Mouse (Mus musculus): ENCODE measurements around the gene Sipa1l2. TPM values are rescaled to one million over a fixed set of nuclear protein-coding genes. Genes with fewer than 3 reads are reported as not detected.

The Sipa1l2 gene
- polyA plus RNA-seq (2015; fragmentation: Nextera tagmentation; extraction: Ambion mirVana), result 3.7 and 5.1 TPM in 2 replicates

DNA sequence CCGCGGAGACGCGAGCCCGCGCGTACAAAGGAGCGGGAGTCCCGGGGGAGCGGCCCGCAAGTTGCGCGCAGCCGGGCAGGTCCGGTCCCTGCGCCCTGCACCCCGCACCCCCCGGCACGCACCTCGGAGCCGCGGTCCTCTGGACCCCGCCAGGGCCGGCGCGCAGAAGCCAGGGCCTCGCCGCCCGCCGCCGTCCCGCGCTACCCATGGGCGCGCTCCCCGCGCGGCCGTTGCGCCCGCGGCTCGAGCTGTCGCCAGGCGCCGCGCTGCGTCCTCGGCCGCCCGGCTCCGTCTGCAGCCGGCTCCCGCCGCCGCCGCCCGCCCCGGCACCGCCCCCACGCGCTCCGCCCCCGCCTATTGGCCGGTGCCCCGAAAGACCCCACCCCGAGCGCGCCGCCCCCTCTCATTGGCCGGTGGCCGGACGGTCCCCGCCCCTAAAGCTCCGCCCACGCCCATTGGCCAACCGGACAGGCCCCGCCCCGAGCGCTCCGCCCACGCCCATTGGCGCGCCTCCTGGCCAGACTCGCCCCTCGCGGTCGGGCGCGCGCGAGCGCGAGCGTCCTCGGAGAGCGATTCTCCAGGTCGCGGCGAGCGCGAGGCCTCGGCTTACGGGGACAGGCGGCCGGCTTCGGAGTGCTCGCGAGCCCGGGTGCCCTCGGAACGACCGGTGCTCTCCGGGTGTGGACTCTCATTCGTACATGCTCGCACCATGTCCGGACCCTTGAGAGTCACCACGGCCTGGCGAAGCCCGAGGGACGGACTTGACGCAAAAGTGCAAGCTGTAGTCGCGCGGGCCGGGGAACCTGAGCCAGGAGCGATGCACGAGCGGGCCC, at the start of gene Sipa1l2:
Sipa1l2 (minus strand) TSS at position 276 of the 833 bp plus-strand sequence.

Other genes with a start within 250 kb of the Sipa1l2 start
- gene Map10, start 100.0 kb upstream of the Sipa1l2 start, polyA plus RNA-seq (2015; fragmentation: Nextera tagmentation; extraction: Ambion mirVana), result 1.1 and 1.2 TPM in 2 replicates
- gene Ntpcr, start 160.2 kb upstream of the Sipa1l2 start, polyA plus RNA-seq (2015; fragmentation: Nextera tagmentation; extraction: Ambion mirVana), result 19.3 and 23.5 TPM in 2 replicates

All from spleen, postnatal 0 days (tissue).